Mouse (Mus musculus): ENCODE data around the gene Tex12. TPM values are rescaled to one million over a fixed set of nuclear protein-coding genes. Genes with fewer than 3 reads are reported as not detected.

Gene Tex12
- polyA plus RNA-seq, 1 experiment from 2014 or later, result 0.23 TPM

DNA sequence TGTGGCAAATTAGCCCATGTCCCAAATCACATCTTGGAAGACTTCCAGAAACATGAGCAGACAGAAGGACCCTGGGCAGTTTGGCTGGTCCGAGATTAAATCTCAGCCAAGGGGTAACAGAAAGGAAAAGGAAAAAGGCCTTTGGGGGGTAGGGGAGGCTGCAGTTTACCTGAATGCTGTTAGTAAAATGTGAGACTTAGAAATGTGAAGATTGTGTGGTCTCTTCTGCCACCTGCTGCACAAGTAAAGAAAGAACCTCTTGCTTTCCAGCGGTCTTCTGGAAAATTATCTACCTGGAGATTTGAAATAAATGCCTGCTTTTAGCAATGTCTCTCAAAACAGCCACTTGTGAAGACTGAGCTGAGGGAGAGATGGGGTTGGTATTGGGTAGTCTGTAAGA, 30.2 kb downstream of the Tex12 start:
- Histone ChIP-seq H3K4me1 (peaks cover 16% of the 10 kb centered on the region), H3K27ac (replicated peaks) (no peak overlapping the region), H3K9ac (replicated peaks) (no peak overlapping the region), H3K27me3 (replicated peaks) (no peaks in the 10 kb centered on the region), H3K9me3 (replicated peaks) (no peaks in the 10 kb centered on the region), H3K4me2 (no peak overlapping the region), H3K36me3 (no peaks in the 10 kb centered on the region), H3K4me3 (replicated peaks) (no peak overlapping the region)
- ATAC-seq (ENCODE audit: low FRiP score), result no peak
- 36% methylated on average over 2 of the region's 2 CpGs for WGBS

DNA sequence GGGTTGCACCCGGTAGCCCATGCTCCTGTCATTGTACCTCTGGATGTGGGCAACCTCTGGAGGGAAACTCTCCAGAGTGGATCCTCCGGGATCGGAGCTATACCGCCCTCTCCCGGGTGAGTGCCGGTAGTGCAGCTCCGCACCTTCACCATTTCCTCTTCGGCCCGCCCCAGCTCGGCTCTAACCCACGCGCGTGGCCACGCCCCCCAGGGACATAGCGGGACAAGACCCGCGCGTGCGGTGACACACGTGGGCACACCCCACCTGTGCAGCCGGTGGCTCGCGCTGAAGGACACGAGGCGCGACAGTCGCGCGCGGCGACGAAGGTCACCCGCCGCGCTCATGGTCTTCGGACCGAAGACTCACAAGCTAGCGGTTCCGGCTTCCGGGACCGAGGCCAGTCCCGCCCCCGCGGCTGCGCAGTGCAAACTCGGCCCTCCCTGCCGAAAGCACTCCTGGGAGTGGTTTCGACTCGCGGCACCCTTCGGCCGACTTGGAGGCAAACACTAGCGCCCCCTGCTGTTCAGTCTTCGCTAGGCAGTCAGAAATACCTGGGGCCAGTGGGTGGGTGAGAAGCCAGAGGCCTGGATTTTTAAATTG, 32.7 kb downstream of the Tex12 start, which contains the start of gene Pts:
Pts (minus strand) TSS at position 432 of the 600 bp plus-strand sequence.
- Histone ChIP-seq H3K9ac (replicated peaks) (peak within 1 kb of the TSS; percentile 82), H3K4me3 (replicated peaks) (peak within 1 kb of the TSS; percentile 91), H3K27me3 (replicated peaks) (no peaks in the 10 kb centered on the region), H3K36me3 (no peaks in the 10 kb centered on the region; the same call in 1 of the 2 replicates), H3K9me3 (replicated peaks) (no peaks in the 10 kb centered on the region), H3K27ac (replicated peaks) (peak within 1 kb of the TSS; percentile 89), H3K4me1 (peaks cover 16% of the 10 kb centered on the region), H3K4me2 (peak within 1 kb of the TSS; percentile 69)
- WGBS, result under 1% methylated on average over 54 of the region's 54 CpGs
- peak; percentile 99 for ATAC-seq (ENCODE audit: low FRiP score)

DNA sequence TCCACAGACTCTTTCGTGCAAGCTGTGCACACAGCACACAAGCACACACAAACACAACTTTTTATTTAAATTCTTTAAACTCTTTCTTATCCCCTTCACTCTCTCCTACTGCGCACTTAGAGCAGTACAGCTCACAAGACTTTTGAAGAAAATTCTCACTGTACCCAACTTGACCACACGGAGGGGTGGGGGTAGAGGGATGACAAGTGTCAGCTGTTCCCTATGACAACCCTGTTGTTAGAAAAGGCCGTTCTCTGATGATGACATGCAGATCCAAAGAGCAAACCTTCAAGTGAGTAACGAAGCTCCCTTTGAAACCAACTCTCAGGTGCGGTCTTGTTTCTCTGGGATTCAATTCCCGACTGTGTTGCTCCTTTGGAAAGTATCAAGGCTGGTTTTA, 33.3 kb downstream of the Tex12 start:
- 46% methylated on average over 7 of the region's 7 CpGs for WGBS
- no peaks in the 10 kb centered on the region for H3K9me3 ChIP-seq (replicated peaks)
- H3K27ac ChIP-seq (replicated peaks), result 0 out of 2 replicates have a peak overlapping the region, but pooled peaks have one; percentile 89
- peak overlapping the region; percentile 91 for H3K4me3 ChIP-seq (replicated peaks)
- H3K36me3 ChIP-seq, result no peaks in the 10 kb centered on the region; the same call in 1 of the 2 replicates
- no peaks in the 10 kb centered on the region for H3K27me3 ChIP-seq (replicated peaks)
- peak overlapping the region; percentile 69 for H3K4me2 ChIP-seq
- H3K9ac ChIP-seq (replicated peaks), result peak overlapping the region; percentile 82
- ATAC-seq (ENCODE audit: low FRiP score), result peak; percentile 4; the same call in 1 of the 2 replicates
- H3K4me1 ChIP-seq, result peaks cover 16% of the 10 kb centered on the region

- 75% methylated on average over 5 of the region's 5 CpGs for WGBS
- peaks cover 16% of the 10 kb centered on the region for H3K4me1 ChIP-seq
- no peak overlapping the region for H3K4me2 ChIP-seq
- H3K9ac ChIP-seq (replicated peaks), result no peak overlapping the region
- peaks cover 3% of the 10 kb centered on the region; the same call in 1 of the 2 replicates for H3K36me3 ChIP-seq
- no peak overlapping the region for H3K27ac ChIP-seq (replicated peaks)
- H3K9me3 ChIP-seq (replicated peaks), result no peaks in the 10 kb centered on the region
- H3K27me3 ChIP-seq (replicated peaks), result no peaks in the 10 kb centered on the region
- no peak overlapping the region for H3K4me3 ChIP-seq (replicated peaks)
- no peak for ATAC-seq (ENCODE audit: low FRiP score)
Measured at GRCm38 (mm10) chr9:50525585-50525984, 35.5 kb downstream of the Tex12 start.

DNA sequence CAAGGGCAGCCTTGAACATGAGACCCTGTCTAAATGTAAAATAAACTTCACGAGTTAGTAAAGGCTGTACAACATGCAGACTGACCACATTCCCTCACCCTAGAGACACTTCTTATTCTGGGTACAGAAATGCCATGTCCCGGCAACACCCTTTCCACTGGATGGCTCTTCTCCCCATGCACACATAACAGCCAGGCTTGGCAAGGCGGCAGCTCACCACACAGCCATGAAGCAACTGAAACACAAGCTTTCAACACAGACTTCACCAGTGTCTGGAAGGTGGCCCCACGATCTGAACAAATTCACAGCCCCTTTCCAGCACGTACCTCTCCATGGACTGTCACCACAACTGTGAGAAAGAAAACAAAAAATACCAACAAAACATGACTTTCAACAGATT, 36.2 kb downstream of the Tex12 start:
- Histone ChIP-seq H3K27ac (replicated peaks) (no peak overlapping the region), H3K9ac (replicated peaks) (no peak overlapping the region), H3K36me3 (peaks cover 3% of the 10 kb centered on the region; the same call in 1 of the 2 replicates), H3K4me3 (replicated peaks) (no peak overlapping the region), H3K4me2 (no peak overlapping the region), H3K9me3 (replicated peaks) (no peaks in the 10 kb centered on the region), H3K27me3 (replicated peaks) (no peaks in the 10 kb centered on the region), H3K4me1 (peaks cover 16% of the 10 kb centered on the region)
- WGBS, result 93% methylated on average over 5 of the region's 5 CpGs
- ATAC-seq (ENCODE audit: low FRiP score), result no peak

GRCm38 (mm10) chr9:50522574-50522973, 38.6 kb downstream of the Tex12 start:
- WGBS, result 82% methylated on average over 5 of the region's 5 CpGs
- H3K27ac ChIP-seq (replicated peaks), result no peak overlapping the region
- no peak overlapping the region for H3K9ac ChIP-seq (replicated peaks)
- ATAC-seq (ENCODE audit: low FRiP score), result no peak
- peaks cover 3% of the 10 kb centered on the region; the same call in 1 of the 2 replicates for H3K36me3 ChIP-seq
- peaks cover 11% of the 10 kb centered on the region for H3K4me1 ChIP-seq
- no peak overlapping the region for H3K4me2 ChIP-seq
- no peaks in the 10 kb centered on the region for H3K9me3 ChIP-seq (replicated peaks)
- H3K27me3 ChIP-seq (replicated peaks), result no peaks in the 10 kb centered on the region
- no peak overlapping the region for H3K4me3 ChIP-seq (replicated peaks)

- Histone ChIP-seq H3K36me3 (peaks cover 3% of the 10 kb centered on the region; the same call in 1 of the 2 replicates), H3K27me3 (replicated peaks) (no peaks in the 10 kb centered on the region), H3K9me3 (replicated peaks) (no peaks in the 10 kb centered on the region), H3K27ac (replicated peaks) (no peak overlapping the region), H3K4me2 (no peak overlapping the region), H3K9ac (replicated peaks) (no peak overlapping the region), H3K4me1 (peaks cover under 1% of the 10 kb centered on the region), H3K4me3 (replicated peaks) (no peak overlapping the region)
- WGBS, result 66% methylated on average over 2 of the region's 2 CpGs
- no peak for ATAC-seq (ENCODE audit: low FRiP score)
Measured at GRCm38 (mm10) chr9:50521562-50521961, 39.6 kb downstream of the Tex12 start.

- Histone ChIP-seq H3K4me1 (no peaks in the 10 kb centered on the region), H3K9ac (replicated peaks) (no peak overlapping the region), H3K9me3 (replicated peaks) (no peaks in the 10 kb centered on the region), H3K4me3 (replicated peaks) (no peak overlapping the region), H3K4me2 (no peak overlapping the region), H3K36me3 (peaks cover 3% of the 10 kb centered on the region; the same call in 1 of the 2 replicates), H3K27ac (replicated peaks) (no peak overlapping the region), H3K27me3 (replicated peaks) (no peaks in the 10 kb centered on the region)
- 89% methylated on average over 6 of the region's 6 CpGs for WGBS
- ATAC-seq (ENCODE audit: low FRiP score), result no peak
Measured at GRCm38 (mm10) chr9:50520748-50521147, 40.4 kb downstream of the Tex12 start.

DNA sequence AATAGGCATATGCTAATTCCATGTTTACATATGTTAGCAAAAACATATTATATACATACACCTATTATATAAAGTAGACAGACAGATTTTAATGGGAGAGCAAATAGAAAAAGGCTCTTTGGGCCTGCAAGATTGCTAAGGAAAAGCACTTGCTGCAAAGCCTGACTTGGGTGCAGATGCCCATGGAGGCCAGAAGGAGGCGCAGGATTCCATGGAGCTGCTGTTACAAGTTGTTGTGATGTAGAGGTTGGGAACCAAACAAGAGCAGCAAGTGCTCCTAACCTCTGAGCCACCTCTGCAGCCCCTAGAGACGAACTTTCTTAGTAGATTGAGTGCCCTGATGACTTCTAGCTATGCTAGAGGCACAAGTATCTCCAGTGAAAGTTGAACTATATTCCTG, 42.3 kb downstream of the Tex12 start:
- Histone ChIP-seq H3K27ac (replicated peaks) (no peak overlapping the region), H3K36me3 (0 out of 2 replicates have a peak, but pooled peaks cover 3% of the 10 kb centered on the region), H3K27me3 (replicated peaks) (no peaks in the 10 kb centered on the region), H3K4me1 (no peaks in the 10 kb centered on the region), H3K9ac (replicated peaks) (no peak overlapping the region), H3K4me3 (replicated peaks) (no peak overlapping the region), H3K4me2 (no peak overlapping the region), H3K9me3 (replicated peaks) (no peaks in the 10 kb centered on the region)
- no peak for ATAC-seq (ENCODE audit: low FRiP score)
- WGBS, result 11% methylated on average over 2 of the region's 2 CpGs

GRCm38 (mm10) chr9:50515462-50515861, 45.7 kb downstream of the Tex12 start:
- H3K36me3 ChIP-seq, result no peaks in the 10 kb centered on the region
- 91% methylated on average over 5 of the region's 5 CpGs for WGBS

DNA sequence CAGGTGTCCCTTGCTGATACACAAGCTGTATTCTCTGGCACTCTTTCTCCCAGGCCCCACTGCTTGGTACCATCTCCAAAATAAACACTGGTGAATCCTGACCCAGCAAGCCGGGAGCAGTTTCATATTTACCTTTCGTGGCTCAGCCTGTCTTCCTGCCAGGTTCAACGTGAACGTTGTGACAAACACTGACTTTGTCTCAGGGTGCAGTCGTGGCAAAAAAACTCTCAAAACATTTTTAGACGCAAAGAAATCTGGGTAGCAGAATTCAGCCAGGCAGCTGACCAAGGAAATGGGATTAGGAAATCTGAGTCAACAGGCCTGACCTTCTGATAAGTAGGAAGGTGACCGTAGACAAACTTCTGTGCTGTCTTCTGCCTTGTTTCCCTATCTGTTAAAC, 53.6 kb downstream of the Tex12 start:
- Histone ChIP-seq H3K9me3 (replicated peaks) (no peaks in the 10 kb centered on the region), H3K4me1 (no peaks in the 10 kb centered on the region), H3K4me2 (no peak overlapping the region), H3K4me3 (replicated peaks) (no peak overlapping the region), H3K27ac (replicated peaks) (no peak overlapping the region), H3K9ac (replicated peaks) (no peak overlapping the region), H3K36me3 (no peaks in the 10 kb centered on the region), H3K27me3 (replicated peaks) (no peaks in the 10 kb centered on the region)
- ATAC-seq (ENCODE audit: low FRiP score), result no peak
- WGBS, result 81% methylated on average over 7 of the region's 7 CpGs

More at GRCm38 (mm10) chr9:50515462-50515861, 45.7 kb downstream of the Tex12 start:
- Histone ChIP-seq H3K27ac (replicated peaks) (no peak overlapping the region), H3K4me3 (replicated peaks) (no peak overlapping the region), H3K9ac (replicated peaks) (no peak overlapping the region), H3K4me1 (no peaks in the 10 kb centered on the region), H3K4me2 (no peak overlapping the region), H3K27me3 (replicated peaks) (no peaks in the 10 kb centered on the region), H3K9me3 (replicated peaks) (no peaks in the 10 kb centered on the region)
- ATAC-seq (ENCODE audit: low FRiP score), result no peak

Data from neural tube, embryonic 15.5 days (tissue).